Mouse (Mus musculus) c-Kit-positive CD71-positive TER-119-positive erythroid progenitor cells, embryonic 14.5 days (primary cell): ENCODE data around the gene Gm26602.
A peak's percentile ranks its signal among the peaks of the same experiment; 100 is the strongest.

Source experiments
- DNase-seq: peaks from one replicate; pipeline ENCODE4 v3.0.0-alpha.2; 2013; ENCODE audit warnings: low spot score

The Gm26602 gene

GRCm38 (mm10) chr10:79917532-79918100, 7.0 kb downstream of the Gm26602 start:
- DNase-seq, result no peak

- DNase-seq, result no peak
These were observed 7.8 kb downstream of the Gm26602 start for GRCm38 (mm10) chr10:79918231-79919078.

- no peak for DNase-seq
These were observed 8.7 kb downstream of the Gm26602 start for GRCm38 (mm10) chr10:79919251-79919849.

GRCm38 (mm10) chr10:79920056-79920890, 9.6 kb downstream of the Gm26602 start:
- no peak for DNase-seq

- no peak for DNase-seq
These were observed 10.4 kb downstream of the Gm26602 start, which contains the start of gene R3hdm4 for GRCm38 (mm10) chr10:79920958-79921535. TSS of gene R3hdm4 (minus strand) at chr10:79921208.

- DNase-seq, result no peak
These were observed 10.9 kb downstream of the Gm26602 start for GRCm38 (mm10) chr10:79921572-79921971.

- peak; percentile 87 for DNase-seq
These were observed 14.5 kb downstream of the Gm26602 start for GRCm38 (mm10) chr10:79924998-79925784.

- no peak for DNase-seq
These were observed 15.3 kb downstream of the Gm26602 start for GRCm38 (mm10) chr10:79925785-79926490.

GRCm38 (mm10) chr10:79926491-79927323, 16.1 kb downstream of the Gm26602 start, which contains the start of gene Arid3a:
TSS of gene Arid3a (plus strand) at chr10:79927043.
- DNase-seq, result peak; percentile 85

- peak; percentile 47 for DNase-seq
These were observed 16.8 kb downstream of the Gm26602 start for GRCm38 (mm10) chr10:79927324-79928029.

GRCm38 (mm10) chr10:79928030-79928694, 17.5 kb downstream of the Gm26602 start:
- no peak for DNase-seq

- DNase-seq, result no peak
These were observed 18.4 kb downstream of the Gm26602 start for GRCm38 (mm10) chr10:79928907-79929701.

GRCm38 (mm10) chr10:79929967-79930825, 19.5 kb downstream of the Gm26602 start:
- no peak for DNase-seq

GRCm38 (mm10) chr10:79930826-79931186, 20.1 kb downstream of the Gm26602 start:
- DNase-seq, result no peak

GRCm38 (mm10) chr10:79931797-79932196, 21.1 kb downstream of the Gm26602 start:
- DNase-seq, result no peak

GRCm38 (mm10) chr10:79932736-79933135, 22.1 kb downstream of the Gm26602 start:
- DNase-seq, result no peak
